Mouse (Mus musculus) heart, adult 11 months (tissue): ENCODE results near the gene B4galnt3.

ENCODE experiments used
- DNase-seq: peaks from one replicate; pipeline ENCODE4 v3.0.0; 2022

The B4galnt3 gene

GRCm38 (mm10) chr6:120211536-120211935 lies 82.8 kb downstream of the B4galnt3 start:
- DNase-seq = no peak

GRCm38 (mm10) chr6:120206586-120206985 lies 87.8 kb downstream of the B4galnt3 start:
- DNase-seq = no peak

DNA sequence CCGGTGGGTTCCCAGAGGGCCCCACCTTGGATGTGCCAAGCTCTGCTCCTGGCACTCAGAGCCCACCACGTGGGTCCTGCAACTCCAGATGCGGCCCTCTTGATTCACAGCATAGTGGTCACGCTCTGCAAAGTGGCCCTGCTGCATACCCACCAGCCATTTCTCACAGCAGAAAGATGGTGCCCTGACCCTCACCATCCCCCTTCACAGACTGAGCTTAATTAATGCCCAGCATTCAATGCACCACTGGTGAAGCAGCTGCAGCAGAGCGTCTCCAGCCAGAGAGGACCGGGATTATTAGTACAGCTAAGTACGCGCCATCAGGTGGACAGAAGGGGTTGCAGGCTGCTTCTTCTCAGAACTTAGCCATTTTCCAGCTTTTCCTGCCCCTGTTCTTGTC lies 92.0 kb downstream of the B4galnt3 start:
- peak; percentile 84 for DNase-seq

DNA sequence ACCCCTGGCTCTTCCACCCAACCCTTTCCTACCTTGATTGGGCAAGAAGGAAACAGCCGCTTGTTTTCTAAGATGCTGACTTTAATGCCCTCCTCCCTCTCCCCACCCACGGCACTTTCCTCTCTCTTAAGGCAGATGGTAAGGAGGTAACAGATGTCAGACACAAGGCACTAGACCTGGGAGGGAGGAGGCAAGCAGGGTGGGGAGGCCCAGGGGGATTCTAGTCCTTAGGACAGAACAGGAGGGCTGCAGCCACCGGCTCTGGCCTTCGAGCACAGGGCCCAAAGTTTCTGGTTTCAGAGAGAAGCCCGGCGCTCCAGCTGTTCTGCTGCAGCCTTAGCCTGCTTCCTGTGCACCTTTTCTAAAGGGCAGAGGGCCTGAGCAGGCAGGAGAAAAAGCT lies 92.4 kb downstream of the B4galnt3 start:
- DNase-seq = peak; percentile 70

- peak; percentile 79 for DNase-seq
Observed at GRCm38 (mm10) chr6:120199638-120200394, 94.5 kb downstream of the B4galnt3 start.

DNA sequence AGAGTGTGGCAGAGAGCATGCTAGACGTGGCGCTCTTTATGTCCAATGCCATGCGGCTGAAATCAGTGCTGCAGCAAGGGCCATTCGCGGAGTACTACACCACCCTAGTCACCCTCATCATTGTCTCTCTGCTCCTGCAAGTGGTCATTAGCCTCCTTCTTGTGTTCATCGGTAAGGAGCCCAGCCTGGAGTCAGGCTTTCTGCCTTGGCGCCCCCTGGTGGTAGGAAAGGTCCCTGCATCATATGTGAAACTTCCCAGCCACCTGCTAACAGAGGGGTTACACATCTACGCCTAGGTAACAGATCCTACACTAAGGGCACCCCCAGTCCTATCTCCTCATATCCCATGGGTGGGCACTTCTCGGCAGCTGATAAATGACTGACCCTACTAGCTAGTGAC lies 96.4 kb downstream of the B4galnt3 start:
- peak; percentile 95 for DNase-seq

DNA sequence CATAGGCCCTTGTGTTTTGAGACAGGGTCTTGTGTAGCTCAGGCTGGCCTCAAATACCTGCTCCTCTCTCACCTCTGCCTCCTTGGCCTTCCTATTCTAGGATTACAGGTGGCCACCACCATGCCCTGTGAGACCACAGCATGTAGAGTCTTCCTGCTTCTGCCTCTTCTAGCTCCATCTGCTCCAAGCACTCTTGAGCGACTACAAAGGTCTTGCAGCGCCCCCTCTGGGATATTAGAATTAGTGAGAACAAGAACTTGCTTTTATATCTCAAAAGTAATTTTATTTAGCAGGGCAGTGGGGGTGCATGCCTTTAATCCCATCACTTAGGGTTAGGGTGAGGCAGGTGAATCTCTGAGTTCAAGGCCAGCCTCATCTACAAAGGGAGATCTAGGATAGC lies 97.5 kb downstream of the B4galnt3 start:
- DNase-seq = peak; percentile 74

DNA sequence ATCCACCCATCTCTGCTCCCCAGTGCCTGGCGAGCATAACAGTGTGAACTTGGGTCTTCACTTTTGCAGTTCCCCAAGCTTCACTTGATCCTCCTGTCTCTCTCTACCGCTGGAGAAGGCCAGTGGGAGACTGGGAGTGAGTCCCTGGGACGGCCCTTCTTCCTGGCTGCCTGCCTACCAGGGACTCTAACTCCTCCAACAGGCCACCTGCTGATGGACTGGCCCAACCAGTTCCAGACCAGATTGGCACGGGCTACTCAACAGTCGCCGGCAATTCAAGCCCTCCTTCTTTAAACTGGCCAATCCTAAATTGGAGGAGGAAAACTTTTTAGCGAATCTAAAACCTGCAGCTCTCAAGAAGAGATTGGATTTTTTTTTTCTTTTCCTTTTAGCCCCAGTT lies 99.4 kb downstream of the B4galnt3 start:
- DNase-seq = peak; percentile 95

- DNase-seq = peak; percentile 76
Observed at GRCm38 (mm10) chr6:120194305-120194704, 100.1 kb downstream of the B4galnt3 start.

DNA sequence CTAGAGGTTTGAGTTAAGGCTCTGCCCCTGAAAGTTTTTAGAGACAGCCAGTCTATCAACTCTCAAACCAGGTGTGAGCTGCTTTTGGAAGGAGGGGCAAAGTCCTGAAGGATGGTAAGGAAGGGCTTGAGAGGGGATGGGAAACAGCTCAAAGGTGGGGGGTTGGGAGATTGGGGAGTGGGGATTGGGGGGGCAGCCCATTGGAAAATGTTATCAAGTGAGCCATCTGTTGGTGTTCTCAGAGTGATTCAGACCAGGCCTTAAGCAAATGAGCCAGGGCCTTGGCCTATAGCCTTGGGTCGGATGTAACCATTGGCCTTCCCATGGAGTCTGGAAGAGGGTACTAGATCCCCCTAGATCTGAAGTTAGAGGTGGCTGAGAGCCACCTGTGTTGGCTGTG lies 100.6 kb downstream of the B4galnt3 start:
- DNase-seq = peak; percentile 85

- peak; percentile 97 for DNase-seq
Observed at GRCm38 (mm10) chr6:120193174-120193573, 101.2 kb downstream of the B4galnt3 start.

DNA sequence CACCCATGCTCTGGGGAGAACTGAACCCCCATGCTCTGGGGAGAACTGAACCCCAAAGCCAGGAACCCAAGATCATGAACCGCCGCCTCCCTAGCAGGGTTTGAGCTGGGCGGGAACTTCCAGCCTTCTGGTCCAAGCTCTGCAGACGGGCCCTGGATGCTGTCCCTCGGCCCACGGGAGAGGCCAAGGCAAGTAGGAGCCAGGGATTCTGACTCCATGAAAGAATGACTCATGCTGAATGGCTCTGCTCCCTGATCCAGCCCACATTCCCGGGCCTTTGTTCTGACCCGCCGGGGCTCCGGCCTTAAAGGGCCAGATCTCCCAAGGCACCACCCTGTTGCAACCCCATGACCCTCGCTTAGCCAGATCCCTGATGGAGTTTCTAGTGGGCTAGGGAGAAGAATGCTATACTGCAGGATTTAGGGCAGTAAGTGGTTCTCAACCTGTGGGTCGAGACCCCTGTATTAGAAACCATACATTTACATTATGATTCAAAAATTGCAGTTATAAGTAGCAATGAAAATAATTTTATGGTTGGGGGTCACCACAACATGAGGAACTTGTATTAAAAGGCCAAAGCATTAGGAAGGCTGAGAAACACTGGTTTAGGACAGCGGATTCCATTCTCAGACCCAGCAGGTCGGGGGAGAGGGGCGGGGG lies 102.0 kb downstream of the B4galnt3 start:
- DNase-seq = peak; percentile 99

GRCm38 (mm10) chr6:120191396-120192170 lies 102.8 kb downstream of the B4galnt3 start:
- peak; percentile 92 for DNase-seq

DNA sequence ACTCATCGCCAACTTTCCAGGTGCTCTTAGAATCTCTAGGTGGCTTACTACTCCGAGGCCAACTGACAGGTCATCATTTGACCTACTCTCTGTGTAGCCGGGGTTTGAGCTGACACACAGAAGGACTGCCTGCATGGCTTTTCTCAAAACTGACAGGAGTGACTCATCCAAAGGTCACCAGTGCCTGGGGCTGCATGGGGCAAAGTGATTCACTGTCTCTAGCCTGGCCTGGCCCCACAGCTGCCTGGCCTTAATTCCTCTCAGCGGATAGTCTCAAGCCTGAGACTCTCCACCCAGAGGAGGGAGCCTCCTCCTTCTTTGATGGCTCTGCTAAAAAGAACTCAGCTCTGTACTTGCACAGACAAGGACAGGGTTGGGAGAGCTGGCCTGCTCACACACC lies 103.4 kb downstream of the B4galnt3 start:
- peak; percentile 96 for DNase-seq

DNA sequence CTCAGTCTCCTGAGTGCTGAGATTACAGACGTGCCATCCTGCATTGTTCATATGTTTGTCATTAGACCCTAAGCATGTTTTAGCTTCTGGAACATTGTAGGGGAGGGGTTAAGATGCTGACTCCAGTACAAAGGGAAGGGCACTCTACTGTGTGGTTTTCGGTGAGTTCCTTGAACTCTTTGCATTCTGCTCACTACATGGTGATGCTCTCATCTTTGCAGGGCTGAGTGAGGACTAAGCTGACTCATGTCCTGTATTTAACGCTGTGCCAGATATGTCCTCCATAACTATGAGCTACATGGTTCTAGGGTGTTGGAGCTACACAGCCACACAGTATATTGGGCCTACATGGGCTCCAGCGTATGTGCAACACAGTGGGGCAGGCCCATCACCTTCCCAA lies 104.0 kb downstream of the B4galnt3 start:
- peak; percentile 93 for DNase-seq

DNA sequence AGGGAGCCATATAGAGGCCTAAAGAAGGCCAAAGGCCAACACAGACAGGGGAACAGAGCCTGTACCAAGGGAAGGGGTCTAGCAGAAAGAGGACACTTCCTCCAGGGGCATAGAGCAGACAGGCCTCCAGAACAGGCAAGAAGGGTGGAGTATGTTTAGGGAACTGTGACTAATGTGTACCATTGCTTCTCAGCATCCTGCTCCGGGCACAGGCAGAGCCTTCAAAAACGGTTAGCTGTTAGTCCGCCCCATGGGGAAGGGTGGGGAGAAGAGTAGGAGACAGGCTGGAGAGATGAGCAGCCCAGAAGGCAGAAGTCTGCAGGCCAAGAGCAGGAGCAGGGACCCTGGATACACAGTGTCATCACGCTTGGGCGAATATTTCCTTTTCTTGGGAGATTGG lies 105.1 kb downstream of the B4galnt3 start:
- DNase-seq = peak; percentile 96

DNA sequence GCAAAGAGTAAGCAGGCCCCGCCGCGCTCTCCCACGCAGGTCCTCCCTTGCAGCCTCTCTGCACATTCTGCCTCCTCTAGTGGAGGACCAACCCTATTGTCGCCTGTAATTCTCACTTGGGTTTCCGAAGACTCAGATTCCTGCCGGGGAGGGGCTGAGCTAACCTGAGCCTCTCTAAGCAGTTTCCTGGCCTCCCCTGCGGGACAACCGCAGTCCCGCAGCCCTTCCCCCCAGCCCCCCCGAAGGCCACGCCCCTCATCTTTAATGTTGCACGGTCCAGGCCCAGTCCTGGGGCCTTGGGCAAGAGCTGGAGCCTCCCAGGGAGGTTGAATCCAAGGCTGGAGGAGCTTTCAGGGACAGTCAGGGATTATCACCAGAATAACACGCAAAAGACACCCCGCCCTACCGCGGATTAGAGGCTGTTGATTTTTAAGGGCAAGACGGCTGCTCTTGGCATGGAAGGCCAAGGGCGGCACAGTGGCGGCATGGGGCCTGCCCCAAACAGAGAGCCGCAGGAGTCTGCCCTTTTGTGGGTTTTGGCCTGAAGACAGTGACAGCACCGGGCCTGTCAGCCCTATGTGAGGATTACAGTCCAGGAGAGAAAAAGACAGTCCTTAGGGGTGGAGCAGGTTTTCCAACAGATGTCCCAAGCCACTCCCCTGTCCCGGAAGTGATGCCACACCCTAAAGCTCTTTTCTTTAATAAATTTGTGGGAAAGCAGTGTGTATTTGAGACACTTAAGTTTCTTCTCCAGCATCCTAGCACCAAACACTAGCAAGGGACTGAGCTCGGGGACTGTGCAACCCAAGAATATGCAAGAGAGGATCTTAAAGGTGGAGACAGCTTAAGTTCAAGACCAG lies 105.8 kb downstream of the B4galnt3 start:
- DNase-seq = peak; percentile 96

- DNase-seq = peak; percentile 96
Observed at GRCm38 (mm10) chr6:120187587-120188176, 106.7 kb downstream of the B4galnt3 start.

GRCm38 (mm10) chr6:120186594-120186993 lies 107.8 kb downstream of the B4galnt3 start:
- no peak for DNase-seq

DNA sequence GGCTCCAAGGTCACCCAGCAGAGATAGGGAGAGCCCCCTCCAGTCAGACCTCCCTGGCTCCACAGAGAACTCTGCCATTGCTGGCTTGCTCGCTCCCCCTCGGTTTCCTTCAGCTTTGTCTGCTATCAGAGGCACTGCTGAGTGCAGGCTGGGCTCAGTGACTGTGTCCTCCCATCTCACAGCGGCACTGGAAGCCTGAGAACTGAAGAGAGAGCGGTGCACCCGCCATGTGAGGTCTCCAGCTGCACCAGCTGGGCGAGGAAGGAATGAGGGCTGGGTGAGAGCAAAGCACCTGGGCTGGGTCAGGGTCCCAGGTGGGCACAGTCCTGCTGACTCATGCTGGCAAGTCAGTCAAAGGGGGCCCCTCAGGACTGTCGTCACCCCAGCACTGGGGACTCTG lies 108.6 kb downstream of the B4galnt3 start:
- no peak for DNase-seq

DNA sequence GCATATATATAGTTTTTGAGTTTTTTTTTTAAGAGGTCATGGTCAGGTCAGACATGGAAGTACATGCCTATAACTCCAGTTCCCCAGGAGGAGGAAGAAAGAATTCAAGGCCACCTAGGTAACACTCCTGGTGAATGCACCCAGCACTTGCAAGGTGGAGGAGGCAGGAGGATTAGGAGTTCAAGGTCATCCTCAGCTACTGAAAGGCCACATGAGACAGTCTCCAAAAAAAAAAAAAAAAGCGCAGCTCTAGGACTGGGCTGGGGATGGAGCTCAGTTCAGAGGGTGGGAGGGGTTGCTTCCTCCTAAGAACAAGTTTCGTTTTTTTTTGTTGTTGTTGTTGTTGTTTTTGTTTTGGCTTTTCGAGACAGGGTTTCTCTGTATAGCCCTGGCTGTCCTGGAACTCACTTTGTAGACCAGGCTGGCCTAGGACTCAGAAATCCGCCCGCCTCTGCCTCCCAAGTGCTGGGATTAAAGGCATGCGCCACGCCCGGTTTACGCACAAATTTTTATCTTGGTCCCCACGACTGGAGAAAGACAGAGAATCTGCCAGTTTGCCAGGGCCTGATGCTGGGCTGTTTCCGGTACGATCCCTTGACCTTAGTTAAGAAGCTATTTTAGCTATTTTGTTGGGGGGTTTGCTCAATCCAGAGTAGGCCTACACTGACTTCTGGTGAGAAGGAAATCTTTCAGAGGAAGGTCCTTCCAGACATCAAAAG lies 109.2 kb downstream of the B4galnt3 start:
- no peak for DNase-seq

DNA sequence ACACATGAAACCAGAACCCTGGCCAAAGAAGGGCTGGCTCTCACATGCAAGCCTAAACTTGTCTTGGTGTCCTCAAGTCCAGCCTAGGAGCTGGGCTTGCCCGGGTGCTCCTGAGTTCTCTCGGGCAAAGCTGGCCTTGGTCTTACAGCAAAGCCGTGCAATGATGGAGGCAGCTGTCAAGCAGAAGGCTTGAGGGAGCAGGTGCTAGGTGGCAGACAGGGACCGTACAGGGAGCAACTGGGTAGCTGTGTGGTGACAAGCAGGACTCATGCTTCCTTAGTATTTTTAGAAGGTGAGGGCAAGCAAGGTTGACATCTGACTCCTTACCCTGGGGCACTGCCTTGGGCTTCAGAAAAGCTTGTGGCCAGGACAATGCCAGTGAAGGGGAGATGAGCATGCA lies 110.6 kb downstream of the B4galnt3 start:
- DNase-seq = no peak
